Mouse (Mus musculus) olfactory bulb, adult 2 months (tissue): ENCODE results near the gene Ywhaq.

Source experiments
- CTCF ChIP-seq: fragments of 200-500 bp; IDR thresholded peaks from 2 replicates; pipeline ENCODE4 v1.5.1; 2012; ENCODE audit warnings: low read depth, mild to moderate bottlenecking, low read length, moderate library complexity; ENCODE audit not compliant: insufficient read depth
- POLR2A ChIP-seq: fragments of 200-500 bp; IDR thresholded peaks from 2 replicates; pipeline ENCODE4 v1.6.1; 2012; ENCODE audit warnings: mild to moderate bottlenecking, low read depth, low read length, moderate library complexity; ENCODE audit not compliant: insufficient read depth

DNA sequence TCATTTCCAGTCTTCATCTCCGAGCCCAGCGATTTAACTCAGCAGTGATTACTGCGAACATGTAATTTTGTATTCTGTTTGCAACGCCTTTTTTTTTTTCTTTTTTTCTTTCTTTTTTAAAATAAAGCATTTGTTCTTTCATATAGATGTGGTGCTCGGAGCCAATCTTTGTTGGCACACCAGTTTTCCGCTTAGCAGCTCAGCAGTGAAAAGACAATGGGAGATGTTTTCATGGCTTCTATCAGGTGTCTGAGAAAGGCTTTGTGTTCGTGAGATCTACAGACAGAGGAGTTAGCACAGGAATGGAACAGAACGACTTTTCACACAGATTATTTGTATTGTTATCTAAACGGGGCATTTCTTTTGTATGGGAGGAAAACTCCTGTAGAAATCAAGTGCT, 22.0 kb upstream of the Ywhaq start:
- no peak for TF ChIP-seq POLR2A
- TF ChIP-seq CTCF = no peak
